8 mouse cellular contexts compared by ENCODE assay signal in the genomic region with DNA sequence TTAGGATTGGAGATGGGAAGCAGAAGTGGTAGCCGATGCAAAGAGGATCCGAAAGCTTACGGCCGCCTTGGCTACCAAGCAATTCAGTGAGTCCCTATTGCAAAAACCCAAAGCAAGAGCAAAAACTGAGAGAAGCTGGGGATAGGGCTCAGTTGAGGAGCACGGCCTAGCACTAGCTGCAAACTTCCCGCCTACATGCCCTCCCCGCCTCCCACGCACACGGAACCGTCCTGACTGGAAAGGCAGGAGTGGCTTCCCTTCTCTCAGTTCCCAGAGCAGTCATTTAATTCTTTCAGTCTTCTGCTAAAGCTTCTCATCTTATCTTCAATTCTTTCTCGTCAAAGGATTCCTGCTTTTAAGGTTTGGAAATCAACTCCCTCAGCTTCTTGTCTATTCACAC. TPM values are rescaled to one million over a fixed set of nuclear protein-coding genes. Genes with fewer than 3 reads are reported as not detected.
DNase-seq lines count a peak whose midpoint lies in the region; TF ChIP-seq lines count a peak whose summit lies in the region.

No protein-coding gene starts in this region.

- no peak for TF ChIP-seq CTCF in testis, adult 2 months (IDR thresholded peaks at IDR 0.05; ENCODE audit: control insufficient read depth, insufficient read depth, insufficient replicate concordance, low read depth, low read length)

- peaks cover 18% of the 10 kb centered on the region; the same call in 1 of the 2 replicates for H3K4me1 ChIP-seq in heart, embryonic 10.5 days
- H3K4me1 ChIP-seq in testis, adult 2 months (ENCODE audit: control insufficient read depth, insufficient read depth, low read length): peaks cover 5% of the 10 kb centered on the region

- no peak overlapping the region for H3K4me3 ChIP-seq in heart, embryonic 10.5 days
- H3K4me3 ChIP-seq in testis, adult 2 months (ENCODE audit: control insufficient read depth, low read depth, low read length): peak overlapping the region; percentile 2

- peak; percentile 90 for DNase-seq in heart, adult 11 months
- no peak for DNase-seq in heart, embryonic 10.5 days (ENCODE audit: low spot score)
- peak; percentile 35 to 37 for DNase-seq in right cerebral cortex, postnatal 10 days (ENCODE audit: low spot score in 2 of 2)
- DNase-seq in right cerebral cortex, postnatal 36 days (ENCODE audit: low spot score in 2 of 2): no peak
- DNase-seq in kidney, postnatal 10 days: peak; percentile 63
- no peak for DNase-seq in spleen, adult 12 weeks (ENCODE audit: low spot score)
- no peak for DNase-seq in urinary bladder, adult 2 months (ENCODE audit: low spot score)

- no peak overlapping the region for H3K27ac ChIP-seq in heart, embryonic 10.5 days
- H3K27ac ChIP-seq in testis, adult 2 months (ENCODE audit: control insufficient read depth, insufficient read depth, low read depth, low read length): no peak overlapping the region

- TF ChIP-seq POLR2A in testis, adult 2 months (IDR thresholded peaks at IDR 0.05; ENCODE audit: control insufficient read depth, low read depth, low read length): no peak

- H3K27me3 ChIP-seq in heart, embryonic 10.5 days (ENCODE audit: insufficient read depth, poor library complexity, severe bottlenecking): no peaks in the 10 kb centered on the region
- no peaks in the 10 kb centered on the region for H3K27me3 ChIP-seq in testis, adult 2 months (ENCODE audit: control insufficient read depth, insufficient read depth, low read length)

- 79% methylated on average over 11 of the region's 11 CpGs for WGBS in heart, embryonic 10.5 days

- no peaks in the 10 kb centered on the region for H3K9me3 ChIP-seq in heart, embryonic 10.5 days

- H3K36me3 ChIP-seq in heart, embryonic 10.5 days: no peaks in the 10 kb centered on the region
- H3K36me3 ChIP-seq in testis, adult 2 months (ENCODE audit: control insufficient read depth, insufficient read depth, low read length): no peaks in the 10 kb centered on the region

RNA-seq across cellular contexts. Expression of gene Senp8, which starts 1.5 kb away (rescaled TPM):
- polyA plus RNA-seq in heart, embryonic 10.5 days (2016; fragmentation: Nextera tagmentation; extraction: Ambion mirVana): 12.4 and 14.4 TPM in 2 replicates
- polyA plus RNA-seq in testis, adult 2 months (2012; rRNA removed): 3.3 TPM in 2 replicates
- 6.5 and 7.0 TPM in 2 replicates for polyA plus RNA-seq in urinary bladder, adult 2 months (2012; rRNA removed)

RNA-seq across cellular contexts. Expression of gene Myo9a, which starts 1.7 kb away (rescaled TPM):
- 9.5 and 10.2 TPM in 2 replicates for polyA plus RNA-seq in heart, embryonic 10.5 days (2016; fragmentation: Nextera tagmentation; extraction: Ambion mirVana)
- 13.3 and 18.5 TPM in 2 replicates for polyA plus RNA-seq in testis, adult 2 months (2012; rRNA removed)
- polyA plus RNA-seq in urinary bladder, adult 2 months (2012; rRNA removed): 9.2 and 9.6 TPM in 2 replicates

Comparison
In these comparisons a context has a peak if more than half of its experiments do, and no peak if none do; other contexts are left out.
1. DNase-seq: peak in heart, adult 11 months (single experiment), right cerebral cortex, postnatal 10 days (2 of 2) and kidney, postnatal 10 days (single experiment); none in heart, embryonic 10.5 days (single experiment), right cerebral cortex, postnatal 36 days (0 of 2), spleen, adult 12 weeks (single experiment) and urinary bladder, adult 2 months (single experiment).